Comparison of ENCODE assay signal across 27 mouse cellular contexts in genomic region chr1:158323325-158323724, GRCm38 (mm10). TPM values are rescaled to one million over a fixed set of nuclear protein-coding genes. Genes with fewer than 3 reads are reported as not detected.
DNase-seq lines count a peak whose midpoint lies in the region; ATAC-seq and TF ChIP-seq lines count a peak whose summit lies in the region.
"Had no signal": no experiment of that assay in that cellular context is flagged by ENCODE, and none has a peak within 500 bp of the region (broad histone marks: within the 10 kb centered on the region; RNA-seq: fewer than 3 reads in every experiment).

No protein-coding gene starts in this region.

- H3K4me1 ChIP-seq in forebrain, embryonic 16.5 days (replicated peaks; ENCODE audit: control insufficient read depth, insufficient read depth, low read length) = peaks cover 6% of the 10 kb centered on the region; the same call in 1 of the 2 replicates
- H3K4me1 ChIP-seq in forebrain, embryonic 12.5 days = no peaks in the 10 kb centered on the region
- no peaks in the 10 kb centered on the region for H3K4me1 ChIP-seq in midbrain, postnatal 0 days (ENCODE audit: insufficient read depth, low read length)
- peaks cover 4% of the 10 kb centered on the region; the same call in 1 of the 2 replicates for H3K4me1 ChIP-seq in midbrain, embryonic 15.5 days
- H3K4me1 ChIP-seq in embryonic facial prominence, embryonic 14.5 days (ENCODE audit: control insufficient read depth, insufficient read depth, low read length) = no peaks in the 10 kb centered on the region; the same call in 1 of the 2 replicates
- H3K4me1 ChIP-seq: limb, embryonic 10.5 days; limb, embryonic 15.5 days; liver, embryonic 13.5 days; megakaryocyte, embryonic 14.5 days; midbrain, embryonic 13.5 days had no signal

- no peak overlapping the region for H3K4me2 ChIP-seq in forebrain, embryonic 16.5 days (ENCODE audit: low read length)
- H3K4me2 ChIP-seq in forebrain, embryonic 12.5 days = no peak overlapping the region
- no peak overlapping the region for H3K4me2 ChIP-seq in midbrain, postnatal 0 days (ENCODE audit: low read depth, low read length, poor library complexity, severe bottlenecking)
- no peak overlapping the region for H3K4me2 ChIP-seq in midbrain, embryonic 15.5 days
- no peak overlapping the region for H3K4me2 ChIP-seq in embryonic facial prominence, embryonic 14.5 days (ENCODE audit: low read depth, low read length)
- H3K4me2 ChIP-seq: limb, embryonic 15.5 days; liver, embryonic 13.5 days; midbrain, embryonic 13.5 days had no signal

- ATAC-seq in cerebellum, adult (ENCODE audit: insufficient number of reproducible peaks, low FRiP score, low TSS enrichment) = no peak
- no peak for ATAC-seq in forebrain, embryonic 16.5 days
- no peak for ATAC-seq in forebrain, embryonic 12.5 days (ENCODE audit: low FRiP score)
- ATAC-seq in midbrain, postnatal 0 days (ENCODE audit: low FRiP score) = no peak
- no peak for ATAC-seq in midbrain, embryonic 15.5 days (replicated peaks)
- ATAC-seq in embryonic facial prominence, embryonic 14.5 days (ENCODE audit: low read depth) = no peak
- ATAC-seq: hindbrain, embryonic 16.5 days; lung, postnatal 0 days; midbrain, embryonic 13.5 days; Patski had no signal

- H3K4me3 ChIP-seq in forebrain, embryonic 16.5 days (replicated peaks; ENCODE audit: low read length) = no peak overlapping the region
- no peak overlapping the region for H3K4me3 ChIP-seq in forebrain, embryonic 12.5 days (replicated peaks)
- no peak overlapping the region for H3K4me3 ChIP-seq in midbrain, postnatal 0 days (ENCODE audit: low read depth, low read length)
- no peak overlapping the region for H3K4me3 ChIP-seq in midbrain, embryonic 15.5 days
- H3K4me3 ChIP-seq in embryonic facial prominence, embryonic 14.5 days (ENCODE audit: low read depth, low read length) = no peak overlapping the region
- H3K4me3 ChIP-seq: limb, embryonic 10.5 days; limb, embryonic 15.5 days; liver, embryonic 13.5 days; megakaryocyte, embryonic 14.5 days; midbrain, embryonic 13.5 days had no signal

- H3K36me3 ChIP-seq in forebrain, embryonic 16.5 days (ENCODE audit: control insufficient read depth, insufficient read depth) = no peaks in the 10 kb centered on the region
- no peaks in the 10 kb centered on the region for H3K36me3 ChIP-seq in forebrain, embryonic 12.5 days (replicated peaks)
- H3K36me3 ChIP-seq in midbrain, postnatal 0 days (ENCODE audit: insufficient read depth, low read length) = no peaks in the 10 kb centered on the region
- no peaks in the 10 kb centered on the region for H3K36me3 ChIP-seq in midbrain, embryonic 15.5 days (replicated peaks)
- no peaks in the 10 kb centered on the region for H3K36me3 ChIP-seq in embryonic facial prominence, embryonic 14.5 days (ENCODE audit: control insufficient read depth, insufficient read depth, low read length)
- H3K36me3 ChIP-seq: G1E; limb, embryonic 10.5 days; limb, embryonic 15.5 days; liver, embryonic 13.5 days; midbrain, embryonic 13.5 days had no signal

- WGBS in forebrain, embryonic 16.5 days = 70% methylated on average over 6 of the region's 6 CpGs
- WGBS in forebrain, embryonic 12.5 days = 85% methylated on average over 6 of the region's 6 CpGs
- WGBS in midbrain, postnatal 0 days = 74% methylated on average over 6 of the region's 6 CpGs
- WGBS in midbrain, embryonic 15.5 days = 76% methylated on average over 6 of the region's 6 CpGs
- 66% methylated on average over 6 of the region's 6 CpGs for WGBS in embryonic facial prominence, embryonic 14.5 days

- 0 out of 2 replicates have a peak overlapping the region, but pooled peaks have one; percentile 15 for H3K27ac ChIP-seq in forebrain, embryonic 16.5 days (ENCODE audit: low read length)
- H3K27ac ChIP-seq in forebrain, embryonic 12.5 days = no peak overlapping the region
- no peak overlapping the region for H3K27ac ChIP-seq in midbrain, postnatal 0 days (ENCODE audit: low read depth, low read length)
- no peak overlapping the region for H3K27ac ChIP-seq in midbrain, embryonic 15.5 days
- H3K27ac ChIP-seq in embryonic facial prominence, embryonic 14.5 days (replicated peaks; ENCODE audit: low read depth, low read length) = no peak overlapping the region
- H3K27ac ChIP-seq: kidney, postnatal 0 days; limb, embryonic 10.5 days; limb, embryonic 15.5 days; liver, embryonic 13.5 days; midbrain, embryonic 13.5 days had no signal

- TF ChIP-seq CTCF in midbrain, postnatal 0 days (IDR thresholded peaks at IDR 0.05) = no peak

- no peak overlapping the region for H3K9ac ChIP-seq in forebrain, embryonic 16.5 days (replicated peaks; ENCODE audit: low read depth, low read length)
- H3K9ac ChIP-seq in forebrain, embryonic 12.5 days = no peak overlapping the region
- H3K9ac ChIP-seq in midbrain, postnatal 0 days (replicated peaks; ENCODE audit: low read length, poor library complexity, severe bottlenecking) = no peak overlapping the region
- H3K9ac ChIP-seq in midbrain, embryonic 15.5 days = no peak overlapping the region
- no peak overlapping the region for H3K9ac ChIP-seq in embryonic facial prominence, embryonic 14.5 days (ENCODE audit: low read depth, low read length)
- H3K9ac ChIP-seq: limb, embryonic 15.5 days; liver, embryonic 13.5 days; midbrain, embryonic 13.5 days had no signal

- no peaks in the 10 kb centered on the region for H3K9me3 ChIP-seq in forebrain, embryonic 16.5 days (ENCODE audit: control insufficient read depth, low read length)
- no peaks in the 10 kb centered on the region for H3K9me3 ChIP-seq in forebrain, embryonic 12.5 days
- H3K9me3 ChIP-seq in midbrain, postnatal 0 days (ENCODE audit: low read length) = no peaks in the 10 kb centered on the region
- no peaks in the 10 kb centered on the region for H3K9me3 ChIP-seq in midbrain, embryonic 15.5 days
- no peaks in the 10 kb centered on the region for H3K9me3 ChIP-seq in embryonic facial prominence, embryonic 14.5 days (ENCODE audit: control insufficient read depth, low read length)
- H3K9me3 ChIP-seq: limb, embryonic 10.5 days; limb, embryonic 15.5 days; midbrain, embryonic 13.5 days had no signal

- H3K27me3 ChIP-seq in forebrain, embryonic 16.5 days (replicated peaks; ENCODE audit: control insufficient read depth, insufficient read depth, low read length) = no peaks in the 10 kb centered on the region
- H3K27me3 ChIP-seq in forebrain, embryonic 12.5 days = no peaks in the 10 kb centered on the region
- H3K27me3 ChIP-seq in midbrain, postnatal 0 days (ENCODE audit: insufficient read depth, low read length) = no peaks in the 10 kb centered on the region
- no peaks in the 10 kb centered on the region for H3K27me3 ChIP-seq in midbrain, embryonic 15.5 days (replicated peaks)
- H3K27me3 ChIP-seq in embryonic facial prominence, embryonic 14.5 days (replicated peaks; ENCODE audit: control insufficient read depth, insufficient read depth, low read length) = no peaks in the 10 kb centered on the region
- H3K27me3 ChIP-seq: limb, embryonic 15.5 days; liver, embryonic 13.5 days; megakaryocyte, embryonic 14.5 days; midbrain, embryonic 13.5 days had no signal

- peak; percentile 68 to 77 for DNase-seq in cerebellum, postnatal 14 days
- peak; percentile 12 for DNase-seq in midbrain, postnatal 0 days (ENCODE audit: low spot score)
- peak; percentile 30 for DNase-seq in embryonic facial prominence, embryonic 14.5 days (ENCODE audit: low spot score)
- DNase-seq: adrenal gland, postnatal 10 days; cerebellum, adult 9-10 months; gastrocnemius, postnatal 10 days; heart, postnatal 14 days; kidney, adult 2 months; kidney, postnatal 4 days; liver, embryonic 13.5 days; lung, adult 18-20 months; lung, postnatal 4 days; thymus, postnatal 4 days had no signal

RNA-seq across cellular contexts. Expression of gene Brinp2, which starts 32.8 kb away (rescaled TPM):
- 46.4 and 46.5 TPM in 2 replicates for polyA plus RNA-seq in forebrain, embryonic 16.5 days (2015; fragmentation: Nextera tagmentation; extraction: Ambion mirVana)
- 14.8 and 15.2 TPM in 2 replicates for polyA plus RNA-seq in forebrain, embryonic 12.5 days (2016; fragmentation: Nextera tagmentation; extraction: Ambion mirVana)
- total RNA-seq in midbrain, postnatal 0 days (2014; rRNA removed) = 55.8 and 67.0 TPM in 2 replicates
- 41.0 and 44.0 TPM in 2 replicates for polyA plus RNA-seq in midbrain, postnatal 0 days (2015; fragmentation: Nextera tagmentation; extraction: Ambion mirVana)
- polyA plus RNA-seq in midbrain, embryonic 15.5 days (2015; fragmentation: Nextera tagmentation; extraction: Ambion mirVana) = 31.8 and 33.4 TPM in 2 replicates
- 1.0 and 1.7 TPM in 2 replicates for polyA plus RNA-seq in embryonic facial prominence, embryonic 14.5 days (2014; fragmentation: Nextera tagmentation; extraction: Ambion mirVana)
- total RNA-seq: neutrophil, adult 5-6 weeks had no signal
- polyA plus RNA-seq: G1E, Patski had no signal

RNA-seq across cellular contexts. Expression of gene Astn1, which starts 38.7 kb away (rescaled TPM):
- polyA plus RNA-seq in forebrain, embryonic 16.5 days (2015; fragmentation: Nextera tagmentation; extraction: Ambion mirVana) = 37.9 and 42.3 TPM in 2 replicates
- 25.9 and 26.0 TPM in 2 replicates for polyA plus RNA-seq in forebrain, embryonic 12.5 days (2016; fragmentation: Nextera tagmentation; extraction: Ambion mirVana)
- 157 and 180 TPM in 2 replicates for total RNA-seq in midbrain, postnatal 0 days (2014; rRNA removed)
- polyA plus RNA-seq in midbrain, postnatal 0 days (2015; fragmentation: Nextera tagmentation; extraction: Ambion mirVana) = 36.5 and 36.7 TPM in 2 replicates
- polyA plus RNA-seq in midbrain, embryonic 15.5 days (2015; fragmentation: Nextera tagmentation; extraction: Ambion mirVana) = 43.2 and 44.3 TPM in 2 replicates
- polyA plus RNA-seq in embryonic facial prominence, embryonic 14.5 days (2014; fragmentation: Nextera tagmentation; extraction: Ambion mirVana) = 3.4 and 3.5 TPM in 2 replicates
- total RNA-seq: neutrophil, adult 5-6 weeks had no signal
- polyA plus RNA-seq: Patski had no signal

Comparison
In these comparisons a context has a peak if more than half of its experiments do, and no peak if none do; other contexts are left out.
1. DNase-seq: peak in every context shown above with its lines; median percentile 72 in cerebellum, postnatal 14 days; 30 in embryonic facial prominence, embryonic 14.5 days; 12 in midbrain, postnatal 0 days.